Mouse (Mus musculus) lung, embryonic 14.5 days (tissue): ENCODE measurements around the gene Zfp651. TPM values are rescaled to one million over a fixed set of nuclear protein-coding genes. Genes with fewer than 3 reads are reported as not detected.

Experiments
- ATAC-seq: fragments of 200-750 bp; cut with Nextera tagmentation; 2 replicates; pipeline ENCODE4 v1.8.0; 2017; ENCODE audit warnings: mild to moderate bottlenecking, moderate TSS enrichment, moderate library complexity; ENCODE audit not compliant: insufficient read depth
- DNase-seq: peaks from one replicate; pipeline ENCODE4 v3.0.0-alpha.2; 2015
- H3K27ac ChIP-seq: fragments of 300-500 bp; sonication (generic); 2 replicates; pipeline ENCODE4 v1.5.1; 2014; ENCODE audit warnings: low read depth, mild to moderate bottlenecking, moderate library complexity
- H3K27me3 ChIP-seq: fragments of 300-500 bp; sonication (generic); 2 replicates; pipeline ENCODE4 v1.6.1; 2014; ENCODE audit warnings: low read length, control low read depth; ENCODE audit not compliant: insufficient read depth
- H3K36me3 ChIP-seq: fragments of 300-500 bp; sonication (generic); 2 replicates; pipeline ENCODE4 v1.6.1; 2014; ENCODE audit warnings: control low read depth; ENCODE audit not compliant: insufficient read depth
- H3K4me1 ChIP-seq: fragments of 300-500 bp; sonication (generic); 2 replicates; pipeline ENCODE4 v1.6.1; 2014; ENCODE audit warnings: antibody characterized with exemption, control low read depth; ENCODE audit not compliant: insufficient read depth
- H3K4me2 ChIP-seq: fragments of 300-500 bp; sonication (generic); 2 replicates; pipeline ENCODE4 v1.6.1; 2014; ENCODE audit warnings: mild to moderate bottlenecking
- H3K4me3 ChIP-seq: fragments of 300-500 bp; sonication (generic); 2 replicates; pipeline ENCODE4 v1.5.1; 2014; ENCODE audit warnings: low read depth, low read length
- H3K9ac ChIP-seq: fragments of 300-500 bp; sonication (generic); 2 replicates; pipeline ENCODE4 v1.6.1; 2014
- H3K9me3 ChIP-seq: fragments of 300-500 bp; sonication (generic); 2 replicates; pipeline ENCODE4 v1.6.1; 2016; ENCODE audit warnings: low read depth, low read length, control low read depth
- CTCF ChIP-seq: IDR thresholded peaks from 2 replicates; pipeline ENCODE4 v1.5.1; 2016; ENCODE audit warnings: antibody characterized with exemption, low read depth
- WGBS: fragments of 180-500 bp; shearing (Covaris S2); extraction: QIAGEN DNeasy Blood & Tissue Kit; methylation state at CpG from one replicate; pipeline ENCODE4 v1.1.7; 2014; 5-methylcytosine and 5-hydroxymethylcytosine counted together
- polyA plus RNA-seq: library from polyadenylated mRNA; unstranded; fragments of >200 nt; fragmentation: Nextera tagmentation; extraction: Ambion mirVana; gene quantifications from 2 replicates; pipeline ENCODE4 v1.2.1, GENCODE M21; 2014

Gene Zfp651
- polyA plus RNA-seq, 1 experiment from 2014 or later, result 13.8 TPM

GRCm38 (mm10) chr9:121815183-121815582 lies 56.1 kb downstream of the Zfp651 start:
- ATAC-seq (no peak), DNase-seq (no peak)
- no peaks in the 10 kb centered on the region for H3K9me3 ChIP-seq
- H3K9ac ChIP-seq, result no peak overlapping the region
- no peaks in the 10 kb centered on the region for H3K27me3 ChIP-seq
- no peak overlapping the region for H3K4me2 ChIP-seq
- H3K36me3 ChIP-seq, result no peaks in the 10 kb centered on the region
- H3K27ac ChIP-seq, result no peak overlapping the region
- H3K4me3 ChIP-seq, result no peak overlapping the region
- WGBS, result 53% methylated on average over 6 of the region's 6 CpGs
- peaks cover under 1% of the 10 kb centered on the region; the same call in 1 of the 2 replicates for H3K4me1 ChIP-seq
- no peak for TF ChIP-seq CTCF

DNA sequence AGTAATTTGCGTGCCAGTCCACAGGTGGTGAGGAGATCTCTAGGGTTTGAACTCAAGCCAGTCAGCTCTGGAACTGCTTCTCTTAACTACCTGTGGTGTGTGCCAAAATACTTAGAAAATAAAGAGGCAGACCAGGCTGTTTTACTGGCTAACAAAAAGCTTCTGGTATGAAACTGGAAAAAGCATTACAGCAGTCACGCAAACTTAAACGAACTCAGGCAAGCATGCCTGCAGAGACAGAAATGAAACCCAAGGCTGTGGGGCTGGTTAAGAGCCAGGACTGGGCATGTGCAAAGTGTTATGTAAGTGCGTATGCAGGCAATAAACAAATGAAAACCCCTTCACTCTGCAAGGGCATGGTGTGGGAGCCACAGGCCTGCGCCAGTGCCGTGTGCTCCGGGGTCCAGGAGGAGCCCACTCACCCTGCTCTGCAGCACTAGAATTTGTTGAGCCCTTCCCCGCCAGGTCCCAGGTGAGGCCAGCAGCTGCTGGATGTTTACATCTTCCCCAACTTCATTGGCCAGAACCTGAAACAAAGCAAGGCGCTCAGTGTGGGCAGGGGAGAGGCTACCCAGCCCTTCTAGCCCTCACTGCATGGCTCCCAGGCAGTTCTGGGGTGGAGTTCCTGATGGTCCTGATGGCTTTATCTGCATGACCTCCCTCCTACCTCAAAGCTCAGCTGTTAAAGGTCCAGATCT lies 60.1 kb downstream of the Zfp651 start:
- 55% methylated on average over 9 of the region's 9 CpGs for WGBS
- no peak for ATAC-seq
- H3K27ac ChIP-seq, result no peak overlapping the region

DNA sequence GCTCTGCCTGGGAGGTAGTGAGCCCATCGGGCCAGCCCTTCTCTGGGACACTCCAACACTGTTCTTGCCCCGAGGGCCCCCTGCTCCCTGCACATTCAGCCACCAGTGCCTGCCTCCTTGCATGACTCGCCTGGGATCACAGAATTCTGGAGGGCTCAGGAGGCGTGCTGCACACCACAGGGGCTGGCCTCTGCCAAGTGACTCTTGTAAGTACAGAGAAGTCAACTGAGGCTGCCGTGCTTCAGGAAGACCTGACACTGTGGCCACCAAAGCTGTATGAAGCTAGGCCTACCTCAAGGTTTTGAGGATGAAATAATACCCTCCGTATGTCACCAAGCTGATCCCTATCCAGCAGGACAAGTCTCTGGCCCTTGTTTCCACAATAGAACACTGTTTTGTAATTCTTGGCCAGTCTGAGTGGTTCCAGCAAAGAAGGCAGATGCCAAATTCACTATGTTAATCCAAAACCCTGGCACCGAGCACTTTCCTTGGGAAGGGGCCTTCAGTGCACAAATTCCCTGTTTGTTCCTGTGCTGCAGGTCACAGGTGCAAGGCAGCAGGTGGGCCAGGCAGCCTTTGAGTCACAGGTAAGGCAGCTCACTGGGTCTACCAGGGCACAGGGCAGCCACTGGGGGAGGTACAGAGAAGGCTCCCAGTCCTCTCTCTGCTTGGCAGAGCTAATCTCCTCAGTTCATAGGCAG lies 60.8 kb downstream of the Zfp651 start:
- ATAC-seq (no peak), DNase-seq (no peak)
- Histone ChIP-seq H3K9ac (no peak overlapping the region), H3K27me3 (no peaks in the 10 kb centered on the region), H3K9me3 (no peaks in the 10 kb centered on the region), H3K36me3 (no peaks in the 10 kb centered on the region), H3K4me2 (no peak overlapping the region), H3K4me3 (no peak overlapping the region), H3K27ac (no peak overlapping the region), H3K4me1 (no peaks in the 10 kb centered on the region)
- WGBS, result 41% methylated on average over 7 of the region's 7 CpGs
- TF ChIP-seq CTCF, result no peak

More for the DNA sequence above, 60.1 kb downstream of the Zfp651 start:
- no peak overlapping the region for H3K4me2 ChIP-seq
- H3K9ac ChIP-seq, result no peak overlapping the region
- no peaks in the 10 kb centered on the region for H3K9me3 ChIP-seq
- H3K4me3 ChIP-seq, result no peak overlapping the region
- DNase-seq, result no peak
- TF ChIP-seq CTCF, result no peak
- no peaks in the 10 kb centered on the region for H3K36me3 ChIP-seq
- H3K27me3 ChIP-seq, result no peaks in the 10 kb centered on the region
- no peaks in the 10 kb centered on the region for H3K4me1 ChIP-seq

GRCm38 (mm10) chr9:121820765-121821164 lies 61.6 kb downstream of the Zfp651 start:
- Histone ChIP-seq H3K9ac (no peak overlapping the region), H3K36me3 (no peaks in the 10 kb centered on the region), H3K4me3 (no peak overlapping the region), H3K27ac (no peak overlapping the region), H3K4me1 (no peaks in the 10 kb centered on the region), H3K4me2 (no peak overlapping the region), H3K27me3 (no peaks in the 10 kb centered on the region), H3K9me3 (no peaks in the 10 kb centered on the region)
- no peak for TF ChIP-seq CTCF
- no peak for ATAC-seq
- DNase-seq, result no peak
- WGBS, result 59% methylated on average over 5 of the region's 5 CpGs

Other genes starting within 250 kb of the Zfp651 start
- not detected in 2 replicates for gene Lyzl4, start 117.2 kb upstream of the Zfp651 start, polyA plus RNA-seq
- gene Vipr1, start 116.6 kb upstream of the Zfp651 start, polyA plus RNA-seq, result 0.47 and 0.54 TPM in 2 replicates
- 8.1 and 9.6 TPM in 2 replicates for gene Sec22c, start 53.8 kb upstream of the Zfp651 start, polyA plus RNA-seq
- 105 and 109 TPM in 2 replicates for gene Ss18l2, start 49.0 kb upstream of the Zfp651 start, polyA plus RNA-seq
- gene Nktr, start 40.2 kb upstream of the Zfp651 start, polyA plus RNA-seq, result 70.4 and 74.2 TPM in 2 replicates
- 0.17 and 0.30 TPM in 2 replicates for gene Klhl40, start 18.3 kb downstream of the Zfp651 start, polyA plus RNA-seq
- 0.34 and 0.91 TPM in 2 replicates for gene Hhatl, start 33.2 kb downstream of the Zfp651 start, polyA plus RNA-seq
- 0.39 and 0.78 TPM in 2 replicates for gene Ccdc13, start 80.1 kb downstream of the Zfp651 start, polyA plus RNA-seq
- gene Higd1a, start 99.0 kb downstream of the Zfp651 start, polyA plus RNA-seq, result 163 and 169 TPM in 2 replicates
- gene Ackr2, start 139.0 kb downstream of the Zfp651 start, polyA plus RNA-seq, result 0.88 TPM in 2 replicates
- not detected in 2 replicates for gene Cyp8b1, start 157.0 kb downstream of the Zfp651 start, polyA plus RNA-seq
- 1.7 and 2.2 TPM in 2 replicates for gene Fam198a, start 191.7 kb downstream of the Zfp651 start, polyA plus RNA-seq
- 9.9 and 10.5 TPM in 2 replicates for gene Pomgnt2, start 237.8 kb downstream of the Zfp651 start, polyA plus RNA-seq